Mouse (Mus musculus) liver, embryonic 12.5 days (tissue): ENCODE data around the gene Anp32a. TPM values are rescaled to one million over a fixed set of nuclear protein-coding genes. Genes with fewer than 3 reads are reported as not detected.
A peak's percentile ranks its signal among the peaks of the same experiment; 100 is the strongest.

ENCODE experiments used
- ATAC-seq: fragments of 200-750 bp; cut with Nextera tagmentation; 2 replicates; pipeline ENCODE4 v1.8.0; 2017; ENCODE audit warnings: moderate number of reproducible peaks, mild to moderate bottlenecking, moderate library complexity
- H3K27ac ChIP-seq: fragments of 300-500 bp; sonication (generic); 2 replicates; pipeline ENCODE4 v1.5.1; 2016; ENCODE audit warnings: mild to moderate bottlenecking
- H3K27me3 ChIP-seq: fragments of 300-500 bp; sonication (generic); replicated peaks from 2 replicates; pipeline ENCODE4 v1.6.1; 2016; ENCODE audit warnings: mild to moderate bottlenecking, moderate library complexity
- H3K36me3 ChIP-seq: fragments of 300-500 bp; sonication (generic); 2 replicates; pipeline ENCODE4 v1.6.1; 2016; ENCODE audit warnings: mild to moderate bottlenecking, moderate library complexity
- H3K4me1 ChIP-seq: fragments of 300-500 bp; sonication (generic); 2 replicates; pipeline ENCODE4 v1.6.1; 2016
- H3K4me2 ChIP-seq: fragments of 300-500 bp; sonication (generic); 2 replicates; pipeline ENCODE4 v1.6.1; 2016; ENCODE audit warnings: mild to moderate bottlenecking, moderate library complexity
- H3K4me3 ChIP-seq: fragments of 300-500 bp; sonication (generic); 2 replicates; pipeline ENCODE4 v1.5.1; 2016; ENCODE audit warnings: mild to moderate bottlenecking, moderate library complexity
- H3K9ac ChIP-seq: fragments of 300-500 bp; sonication (generic); 2 replicates; pipeline ENCODE4 v1.6.1; 2016; ENCODE audit warnings: mild to moderate bottlenecking, moderate library complexity
- H3K9me3 ChIP-seq: fragments of 300-500 bp; sonication (generic); replicated peaks from 2 replicates; pipeline ENCODE4 v1.6.1; 2016; ENCODE audit warnings: mild to moderate bottlenecking, moderate library complexity
- WGBS: fragments of 180-500 bp; shearing (Covaris S2); methylation state at CpG from one replicate; pipeline ENCODE4 v1.1.7; 2016; ENCODE audit not compliant: insufficient replicate concordance; 5-methylcytosine and 5-hydroxymethylcytosine counted together
- polyA plus RNA-seq: library from polyadenylated mRNA; unstranded; fragments of >200 nt; fragmentation: Nextera tagmentation; extraction: Ambion mirVana; gene quantifications from 2 replicates; pipeline ENCODE4 v1.2.1, GENCODE M21; 2016

Gene Anp32a
- polyA plus RNA-seq, 1 experiment from 2014 or later, result 122 TPM

GRCm38 (mm10) chr9:62348050-62348449 is 7.0 kb downstream of the Anp32a start:
- H3K36me3 ChIP-seq, result peaks cover 22% of the 10 kb centered on the region
- no peak overlapping the region for H3K4me3 ChIP-seq
- 63% methylated on average over 10 of the region's 10 CpGs for WGBS
- H3K9ac ChIP-seq, result no peak overlapping the region
- H3K4me2 ChIP-seq, result no peak overlapping the region
- no peak for ATAC-seq
- no peak overlapping the region for H3K27ac ChIP-seq
- H3K27me3 ChIP-seq, result no peaks in the 10 kb centered on the region
- no peaks in the 10 kb centered on the region for H3K9me3 ChIP-seq
- peaks cover 88% of the 10 kb centered on the region for H3K4me1 ChIP-seq

- 51% methylated on average over 6 of the region's 6 CpGs for WGBS
- Histone ChIP-seq H3K9me3 (no peaks in the 10 kb centered on the region), H3K36me3 (peaks cover 22% of the 10 kb centered on the region), H3K4me3 (no peak overlapping the region), H3K4me2 (no peak overlapping the region), H3K27me3 (no peaks in the 10 kb centered on the region), H3K27ac (no peak overlapping the region), H3K9ac (no peak overlapping the region), H3K4me1 (peaks cover 93% of the 10 kb centered on the region)
- no peak for ATAC-seq
Measured at GRCm38 (mm10) chr9:62348467-62348985, 7.4 kb downstream of the Anp32a start.

GRCm38 (mm10) chr9:62349250-62349649 is 8.2 kb downstream of the Anp32a start:
- no peak overlapping the region for H3K4me2 ChIP-seq
- peaks cover 98% of the 10 kb centered on the region for H3K4me1 ChIP-seq
- no peak overlapping the region for H3K9ac ChIP-seq
- peak overlapping the region; percentile 48; the same call in 1 of the 2 replicates for H3K27ac ChIP-seq
- ATAC-seq, result no peak
- peaks cover 22% of the 10 kb centered on the region for H3K36me3 ChIP-seq
- H3K4me3 ChIP-seq, result no peak overlapping the region
- H3K9me3 ChIP-seq, result no peaks in the 10 kb centered on the region
- H3K27me3 ChIP-seq, result no peaks in the 10 kb centered on the region
- WGBS, result 77% methylated on average over 15 of the region's 15 CpGs

GRCm38 (mm10) chr9:62350721-62351120 is 9.6 kb downstream of the Anp32a start:
- Histone ChIP-seq H3K36me3 (peaks cover 34% of the 10 kb centered on the region), H3K9me3 (no peaks in the 10 kb centered on the region), H3K27ac (no peak overlapping the region), H3K9ac (0 out of 2 replicates have a peak overlapping the region, but pooled peaks have one; percentile 14), H3K4me1 (peaks cover 98% of the 10 kb centered on the region), H3K4me3 (no peak overlapping the region), H3K4me2 (no peak overlapping the region), H3K27me3 (no peaks in the 10 kb centered on the region)
- 38% methylated on average over 2 of the region's 2 CpGs for WGBS
- no peak for ATAC-seq

- Histone ChIP-seq H3K9ac (no peak overlapping the region), H3K27ac (no peak overlapping the region), H3K4me2 (no peak overlapping the region), H3K4me3 (no peak overlapping the region), H3K4me1 (peaks cover 98% of the 10 kb centered on the region), H3K27me3 (no peaks in the 10 kb centered on the region), H3K9me3 (no peaks in the 10 kb centered on the region), H3K36me3 (peaks cover 39% of the 10 kb centered on the region)
- 18% methylated on average over 4 of the region's 4 CpGs for WGBS
- no peak for ATAC-seq
Measured at GRCm38 (mm10) chr9:62351200-62351599, 10.1 kb downstream of the Anp32a start.

- Histone ChIP-seq H3K4me2 (peak overlapping the region; percentile 46), H3K27me3 (no peaks in the 10 kb centered on the region), H3K36me3 (peaks cover 51% of the 10 kb centered on the region), H3K9ac (no peak overlapping the region), H3K9me3 (no peaks in the 10 kb centered on the region), H3K4me1 (peaks cover 98% of the 10 kb centered on the region), H3K27ac (peak overlapping the region; percentile 61), H3K4me3 (no peak overlapping the region)
- peak; percentile 89 for ATAC-seq
- 20% methylated on average over 7 of the region's 7 CpGs for WGBS
Measured at GRCm38 (mm10) chr9:62353784-62354183, 12.7 kb downstream of the Anp32a start.

GRCm38 (mm10) chr9:62354838-62355719 is 14.0 kb downstream of the Anp32a start:
- no peak overlapping the region for H3K27ac ChIP-seq

GRCm38 (mm10) chr9:62355763-62356162 is 14.7 kb downstream of the Anp32a start:
- Histone ChIP-seq H3K27ac (no peak overlapping the region), H3K4me1 (peaks cover 98% of the 10 kb centered on the region), H3K4me3 (no peak overlapping the region), H3K27me3 (no peaks in the 10 kb centered on the region), H3K36me3 (peaks cover 52% of the 10 kb centered on the region), H3K9me3 (no peaks in the 10 kb centered on the region), H3K9ac (no peak overlapping the region), H3K4me2 (no peak overlapping the region)
- no peak for ATAC-seq
- 88% methylated on average over 6 of the region's 6 CpGs for WGBS

More at GRCm38 (mm10) chr9:62354838-62355719, 14.0 kb downstream of the Anp32a start:
- Histone ChIP-seq H3K4me3 (no peak overlapping the region), H3K9me3 (no peaks in the 10 kb centered on the region), H3K27me3 (no peaks in the 10 kb centered on the region), H3K4me1 (peaks cover 98% of the 10 kb centered on the region), H3K9ac (no peak overlapping the region; the same call in 1 of the 2 replicates), H3K4me2 (no peak overlapping the region), H3K36me3 (peaks cover 52% of the 10 kb centered on the region)
- ATAC-seq, result no peak
- WGBS, result 79% methylated on average over 16 of the region's 16 CpGs

GRCm38 (mm10) chr9:62357593-62357992 is 16.5 kb downstream of the Anp32a start:
- H3K27me3 ChIP-seq, result no peaks in the 10 kb centered on the region
- H3K4me1 ChIP-seq, result peaks cover 100% of the 10 kb centered on the region
- H3K36me3 ChIP-seq, result peaks cover 52% of the 10 kb centered on the region
- no peak overlapping the region for H3K4me3 ChIP-seq
- no peak overlapping the region for H3K4me2 ChIP-seq
- no peak overlapping the region for H3K27ac ChIP-seq
- no peak overlapping the region for H3K9ac ChIP-seq
- WGBS, result 67% methylated on average over 8 of the region's 8 CpGs
- no peak for ATAC-seq
- no peaks in the 10 kb centered on the region for H3K9me3 ChIP-seq

- no peak overlapping the region for H3K4me3 ChIP-seq
- no peak overlapping the region for H3K9ac ChIP-seq
- ATAC-seq, result no peak
- H3K36me3 ChIP-seq, result peaks cover 49% of the 10 kb centered on the region
- H3K27ac ChIP-seq, result no peak overlapping the region
- WGBS, result 74% methylated on average over 9 of the region's 9 CpGs
- H3K4me2 ChIP-seq, result no peak overlapping the region
- H3K9me3 ChIP-seq, result no peaks in the 10 kb centered on the region
- H3K27me3 ChIP-seq, result no peaks in the 10 kb centered on the region
- peaks cover 100% of the 10 kb centered on the region for H3K4me1 ChIP-seq
Measured at GRCm38 (mm10) chr9:62358851-62359250, 17.8 kb downstream of the Anp32a start.

- ATAC-seq, result no peak
- no peak overlapping the region for H3K9ac ChIP-seq
- no peaks in the 10 kb centered on the region for H3K27me3 ChIP-seq
- H3K36me3 ChIP-seq, result peaks cover 35% of the 10 kb centered on the region
- H3K4me2 ChIP-seq, result no peak overlapping the region
- no peak overlapping the region for H3K4me3 ChIP-seq
- no peak overlapping the region for H3K27ac ChIP-seq
- H3K4me1 ChIP-seq, result peaks cover 100% of the 10 kb centered on the region
- H3K9me3 ChIP-seq, result no peaks in the 10 kb centered on the region
- 41% methylated on average over 4 of the region's 4 CpGs for WGBS
Measured at GRCm38 (mm10) chr9:62360889-62361288, 19.8 kb downstream of the Anp32a start.

- no peak for ATAC-seq
- WGBS, result 16% methylated on average over 11 of the region's 11 CpGs
Measured at GRCm38 (mm10) chr9:62362835-62363385, 21.8 kb downstream of the Anp32a start.

More at GRCm38 (mm10) chr9:62362835-62363385, 21.8 kb downstream of the Anp32a start:
- no peaks in the 10 kb centered on the region for H3K9me3 ChIP-seq
- peak overlapping the region; percentile 65 for H3K4me2 ChIP-seq
- H3K9ac ChIP-seq, result 0 out of 2 replicates have a peak overlapping the region, but pooled peaks have one; percentile 54
- H3K27ac ChIP-seq, result peak overlapping the region; percentile 55
- H3K36me3 ChIP-seq, result peaks cover 18% of the 10 kb centered on the region
- peak overlapping the region; percentile 31 for H3K4me3 ChIP-seq
- H3K27me3 ChIP-seq, result no peaks in the 10 kb centered on the region
- H3K4me1 ChIP-seq, result peaks cover 100% of the 10 kb centered on the region
